Mouse (Mus musculus) liver, postnatal 0 days (tissue): ENCODE measurements around the gene Lrrc2. TPM values are rescaled to one million over a fixed set of nuclear protein-coding genes. Genes with fewer than 3 reads are reported as not detected.

Experiments
- ATAC-seq: fragments of 200-750 bp; cut with Nextera tagmentation; 2 replicates; pipeline ENCODE4 v1.8.0; 2017; ENCODE audit warnings: mild to moderate bottlenecking, moderate library complexity
- DNase-seq: peaks from one replicate; pipeline ENCODE4 v3.0.0-alpha.2; 2016
- H3K27ac ChIP-seq: fragments of 300-500 bp; sonication (generic); 2 replicates; pipeline ENCODE4 v1.5.1; 2014; ENCODE audit warnings: antibody characterized with exemption, moderate library complexity, mild to moderate bottlenecking, low read depth
- H3K27me3 ChIP-seq: fragments of 300-500 bp; sonication (generic); 2 replicates; pipeline ENCODE4 v1.6.1; 2014; ENCODE audit warnings: low read length, control low read depth, mixed read lengths; ENCODE audit not compliant: insufficient read depth
- H3K36me3 ChIP-seq: fragments of 300-500 bp; sonication (generic); replicated peaks from 2 replicates; pipeline ENCODE4 v1.6.1; 2014; ENCODE audit warnings: mild to moderate bottlenecking, control low read depth, low read length, moderate library complexity, mixed read lengths; ENCODE audit not compliant: insufficient read depth
- H3K4me1 ChIP-seq: fragments of 300-500 bp; sonication (generic); 2 replicates; pipeline ENCODE4 v1.6.1; 2014; ENCODE audit warnings: antibody characterized with exemption, mild to moderate bottlenecking, control low read depth; ENCODE audit not compliant: insufficient read depth
- H3K4me2 ChIP-seq: fragments of 300-500 bp; sonication (generic); 2 replicates; pipeline ENCODE4 v1.6.1; 2014; ENCODE audit warnings: low read depth, mild to moderate bottlenecking, low read length, moderate library complexity, mixed read lengths
- H3K4me3 ChIP-seq: fragments of 300-500 bp; sonication (generic); 2 replicates; pipeline ENCODE4 v1.5.1; 2014; ENCODE audit warnings: low read depth, low read length
- H3K9ac ChIP-seq: fragments of 300-500 bp; sonication (generic); replicated peaks from 2 replicates; pipeline ENCODE4 v1.6.1; 2014; ENCODE audit warnings: mild to moderate bottlenecking, moderate library complexity
- H3K9me3 ChIP-seq: fragments of 300-500 bp; sonication (generic); 2 replicates; pipeline ENCODE4 v1.6.1; 2016; ENCODE audit warnings: mild to moderate bottlenecking, control low read depth, low read length, mixed read lengths
- CTCF ChIP-seq: sonication (generic); IDR thresholded peaks from 2 replicates; pipeline ENCODE4 v1.5.1; 2016; ENCODE audit warnings: antibody characterized with exemption, low read depth
- EP300 ChIP-seq: IDR thresholded peaks from 2 replicates; pipeline ENCODE4 v1.6.1; 2016; ENCODE audit warnings: antibody characterized with exemption, low read depth, mild to moderate bottlenecking
- WGBS: fragments of 180-500 bp; shearing (Covaris S2); extraction: QIAGEN DNeasy Blood & Tissue Kit; methylation state at CpG from one replicate; pipeline ENCODE4 v1.1.7; 2014; ENCODE audit not compliant: insufficient replicate concordance; 5-methylcytosine and 5-hydroxymethylcytosine counted together
- polyA plus RNA-seq: library from polyadenylated mRNA; unstranded; fragments of >200 nt; fragmentation: Nextera tagmentation; extraction: Ambion mirVana; gene quantifications from 2 replicates; pipeline ENCODE4 v1.2.1, GENCODE M21; 2015

The Lrrc2 gene
- polyA plus RNA-seq, 1 experiment from 2014 or later: 0.13 TPM

DNA sequence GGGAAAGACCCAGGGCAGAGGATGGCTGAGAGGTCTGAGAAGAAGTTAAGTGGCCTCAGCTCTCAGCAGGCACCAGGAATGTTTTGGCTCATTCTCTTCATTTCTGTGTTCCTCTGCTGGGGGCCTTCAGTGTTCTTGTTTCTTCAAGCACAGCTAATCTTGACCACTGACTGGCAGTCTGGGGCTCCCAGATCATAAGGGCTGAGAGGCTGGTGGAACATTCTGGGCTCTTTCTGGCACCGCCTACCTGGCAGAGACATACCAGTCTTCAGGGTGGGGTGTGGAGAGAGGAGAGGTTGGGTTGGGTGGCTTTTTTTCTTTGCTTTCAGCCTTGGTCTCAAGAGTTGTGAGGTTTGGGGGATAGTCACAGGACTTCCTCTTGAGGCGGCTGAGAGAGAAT is 47.7 kb downstream of the Lrrc2 start:
- Histone ChIP-seq H3K4me1 (peaks cover 12% of the 10 kb centered on the region), H3K9ac (no peak overlapping the region), H3K4me2 (peak overlapping the region; percentile 7; the same call in 1 of the 2 replicates), H3K9me3 (no peaks in the 10 kb centered on the region), H3K27ac (0 out of 2 replicates have a peak overlapping the region, but pooled peaks have one; percentile 16), H3K27me3 (no peaks in the 10 kb centered on the region), H3K4me3 (no peak overlapping the region), H3K36me3 (no peaks in the 10 kb centered on the region)
- DNase-seq: no peak
- 52% methylated on average over 2 of the region's 2 CpGs for WGBS
- ATAC-seq: no peak
- TF ChIP-seq EP300 (no peak), CTCF (no peak)

DNA sequence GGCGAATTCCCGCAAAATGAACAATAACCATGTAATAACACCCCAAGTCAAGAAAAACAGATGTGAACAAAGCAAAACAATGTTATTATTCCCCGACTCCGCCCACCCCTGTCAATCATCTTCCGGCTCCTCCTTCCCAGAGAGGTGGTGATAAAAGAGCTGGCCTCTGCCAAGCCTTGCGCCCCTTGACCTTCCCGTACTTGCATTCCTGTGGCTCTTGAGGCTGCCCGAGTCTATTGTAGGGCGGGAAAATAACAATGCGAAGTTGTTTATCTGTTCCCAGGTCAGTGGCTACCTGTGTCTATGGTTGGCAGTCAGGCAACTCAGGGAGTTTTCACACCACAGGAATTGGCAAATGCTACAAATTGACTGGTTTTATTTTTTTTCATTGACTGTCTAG is 48.5 kb downstream of the Lrrc2 start:
- WGBS: 64% methylated on average over 10 of the region's 10 CpGs
- Histone ChIP-seq H3K27me3 (no peaks in the 10 kb centered on the region), H3K9ac (no peak overlapping the region), H3K4me2 (no peak overlapping the region), H3K27ac (no peak overlapping the region), H3K9me3 (no peaks in the 10 kb centered on the region), H3K36me3 (no peaks in the 10 kb centered on the region), H3K4me1 (peaks cover 11% of the 10 kb centered on the region), H3K4me3 (no peak overlapping the region)
- TF ChIP-seq CTCF: no peak
- TF ChIP-seq EP300: no peak
- DNase-seq (no peak), ATAC-seq (no peak)

DNA sequence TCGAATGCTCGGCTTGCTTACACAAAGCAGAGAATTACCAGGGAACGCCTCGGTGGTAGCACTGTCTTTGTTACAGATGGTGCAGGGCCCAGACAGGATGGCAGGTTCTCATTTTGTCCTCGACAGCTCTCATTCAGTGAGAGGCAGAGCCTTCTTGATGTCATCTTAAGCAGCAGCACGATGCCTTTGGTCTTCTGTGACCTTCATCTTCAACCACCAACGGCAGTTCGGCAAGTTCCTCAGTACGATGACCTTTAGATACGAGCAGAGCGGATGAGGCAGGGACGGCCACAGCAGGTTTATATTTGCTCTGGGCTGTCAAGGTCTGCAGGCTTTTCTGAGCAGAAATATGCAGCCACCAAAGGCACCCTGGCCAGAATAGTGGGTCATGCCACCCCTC is 50.3 kb downstream of the Lrrc2 start:
- TF ChIP-seq CTCF (no peak), EP300 (no peak)
- Histone ChIP-seq H3K4me1 (peaks cover 9% of the 10 kb centered on the region), H3K36me3 (no peaks in the 10 kb centered on the region), H3K4me3 (no peak overlapping the region), H3K9me3 (no peaks in the 10 kb centered on the region), H3K9ac (no peak overlapping the region), H3K4me2 (no peak overlapping the region), H3K27me3 (no peaks in the 10 kb centered on the region), H3K27ac (no peak overlapping the region)
- no peak for ATAC-seq
- WGBS: 73% methylated on average over 12 of the region's 12 CpGs
- DNase-seq: no peak

DNA sequence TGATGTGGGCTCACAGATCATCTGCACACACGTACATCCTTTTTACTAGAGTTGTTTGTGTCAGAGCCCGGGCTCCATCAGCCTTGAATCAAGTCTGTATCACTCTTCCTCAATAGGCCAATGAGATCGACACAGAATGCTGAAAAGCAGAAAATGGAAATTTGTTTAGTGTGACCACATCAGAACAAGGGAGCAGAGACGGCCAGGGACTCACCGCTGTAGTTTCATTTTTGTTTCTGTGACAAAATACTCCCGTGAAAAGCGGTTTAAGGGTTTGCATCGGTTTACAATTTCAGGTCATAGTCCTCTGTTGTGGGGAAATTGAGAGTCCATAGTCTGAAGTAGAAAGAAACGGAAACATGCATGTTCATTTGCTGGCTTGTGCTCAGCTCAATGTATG is 51.9 kb downstream of the Lrrc2 start:
- no peaks in the 10 kb centered on the region for H3K27me3 ChIP-seq
- peaks cover 6% of the 10 kb centered on the region for H3K4me1 ChIP-seq
- ATAC-seq (peak; percentile 47), DNase-seq (no peak)
- H3K4me2 ChIP-seq: 0 out of 2 replicates have a peak overlapping the region, but pooled peaks have one; percentile 26
- no peak overlapping the region for H3K27ac ChIP-seq
- H3K9ac ChIP-seq: no peak overlapping the region
- 65% methylated on average over 9 of the region's 9 CpGs for WGBS
- H3K36me3 ChIP-seq: no peaks in the 10 kb centered on the region
- no peaks in the 10 kb centered on the region for H3K9me3 ChIP-seq
- no peak for TF ChIP-seq EP300
- TF ChIP-seq CTCF: no peak
- no peak overlapping the region for H3K4me3 ChIP-seq

DNA sequence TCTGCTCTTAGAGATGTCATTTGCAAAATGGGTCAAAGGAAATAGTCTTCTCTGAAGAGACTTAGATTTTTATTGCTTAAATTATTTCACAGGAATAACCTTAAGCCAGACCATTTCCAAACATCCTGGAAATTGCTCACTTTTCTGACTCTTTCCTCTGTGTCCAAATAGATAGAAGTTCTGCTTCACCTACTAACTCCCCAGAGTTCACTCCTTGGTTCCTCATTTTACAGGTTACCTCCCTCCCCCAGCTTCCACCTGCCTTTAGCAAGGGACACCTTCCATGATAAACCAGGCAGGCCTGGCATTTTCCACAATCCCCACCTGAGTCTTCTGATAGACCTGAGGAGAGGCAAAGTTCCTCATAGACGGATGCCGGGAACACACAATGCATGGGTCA is 55.2 kb downstream of the Lrrc2 start:
- 0 out of 2 replicates have a peak, but pooled peaks cover 2% of the 10 kb centered on the region for H3K4me1 ChIP-seq
- 77% methylated on average over 2 of the region's 2 CpGs for WGBS

DNA sequence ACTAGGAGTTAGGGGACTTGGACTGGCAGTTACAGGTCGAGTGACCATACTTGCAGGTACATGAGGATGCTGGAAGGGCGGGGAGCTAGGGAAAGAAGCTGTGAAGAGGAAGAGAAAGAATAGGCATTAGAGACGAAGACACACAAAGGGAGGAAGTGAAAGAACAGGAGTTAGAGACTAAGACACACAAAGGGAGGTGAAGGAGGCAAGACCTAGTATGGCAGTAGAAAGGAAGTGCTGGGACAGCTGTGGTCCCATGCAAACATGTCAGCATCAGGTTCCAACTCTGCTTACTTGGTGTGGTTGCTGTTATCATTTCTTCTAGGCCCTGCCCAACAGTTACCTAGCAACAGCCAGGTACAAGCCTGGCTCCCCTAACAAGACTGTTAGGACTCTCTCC is 58.4 kb downstream of the Lrrc2 start:
- no peaks in the 10 kb centered on the region for H3K9me3 ChIP-seq
- H3K27me3 ChIP-seq: no peaks in the 10 kb centered on the region
- no peak for TF ChIP-seq CTCF
- TF ChIP-seq EP300: no peak
- WGBS: 62% methylated on average over 3 of the region's 3 CpGs
- H3K4me2 ChIP-seq: no peak overlapping the region
- ATAC-seq (no peak), DNase-seq (no peak)
- H3K4me3 ChIP-seq: no peak overlapping the region
- H3K36me3 ChIP-seq: no peaks in the 10 kb centered on the region
- H3K27ac ChIP-seq: no peak overlapping the region
- H3K9ac ChIP-seq: no peak overlapping the region
- no peaks in the 10 kb centered on the region for H3K4me1 ChIP-seq

More for the DNA sequence above, 55.2 kb downstream of the Lrrc2 start:
- no peak overlapping the region for H3K4me3 ChIP-seq
- DNase-seq: no peak
- no peaks in the 10 kb centered on the region for H3K27me3 ChIP-seq
- H3K4me2 ChIP-seq: no peak overlapping the region
- no peaks in the 10 kb centered on the region for H3K9me3 ChIP-seq
- no peak overlapping the region for H3K9ac ChIP-seq
- no peak for TF ChIP-seq EP300
- no peak for TF ChIP-seq CTCF
- H3K36me3 ChIP-seq: no peaks in the 10 kb centered on the region
- no peak overlapping the region for H3K27ac ChIP-seq
- no peak for ATAC-seq

DNA sequence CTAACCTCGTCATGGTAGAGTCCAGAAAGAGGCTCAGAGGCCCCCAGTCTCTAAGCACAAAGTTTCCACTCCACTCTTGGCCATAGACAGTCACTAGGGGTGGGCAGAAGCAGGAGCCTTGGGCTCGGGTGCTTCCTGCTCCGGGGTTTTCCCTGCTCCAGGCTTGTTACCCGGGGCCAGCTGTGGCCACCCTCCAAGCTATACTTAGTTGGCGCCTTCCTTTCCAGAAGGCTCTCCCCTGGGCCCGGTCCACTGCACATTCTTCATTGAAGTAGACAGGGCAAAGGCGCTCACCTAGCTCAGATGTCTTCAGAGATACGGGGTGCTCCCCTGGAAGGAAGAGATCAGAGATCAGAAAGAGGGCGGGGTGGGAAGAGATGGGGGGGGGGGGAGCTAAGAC is 60.2 kb downstream of the Lrrc2 start:
- no peak for TF ChIP-seq CTCF
- no peak for TF ChIP-seq EP300
- ATAC-seq: no peak
- DNase-seq: no peak
- Histone ChIP-seq H3K9me3 (no peaks in the 10 kb centered on the region), H3K4me3 (no peak overlapping the region), H3K4me2 (no peak overlapping the region), H3K36me3 (no peaks in the 10 kb centered on the region), H3K27ac (no peak overlapping the region), H3K9ac (no peak overlapping the region), H3K4me1 (no peaks in the 10 kb centered on the region), H3K27me3 (no peaks in the 10 kb centered on the region)
- WGBS: 71% methylated on average over 9 of the region's 9 CpGs
